Mouse (Mus musculus) kidney, adult 2 months (tissue): Measurements from ENCODE around the gene Zfp94. TPM values are rescaled to one million over a fixed set of nuclear protein-coding genes. Genes with fewer than 3 reads are reported as not detected.
A peak's percentile ranks its signal among the peaks of the same experiment; 100 is the strongest.

Experiments used
- DNase-seq: peaks from one replicate; pipeline ENCODE4 v3.0.0; 2021
- H3K27ac ChIP-seq: fragments of 200-500 bp; 2 replicates; pipeline ENCODE4 v1.5.1; 2012; ENCODE audit warnings: low read depth, low read length, control low read depth, inconsistent platforms; ENCODE audit not compliant: insufficient read depth
- H3K27me3 ChIP-seq: fragments of 200-500 bp; replicated peaks from 2 replicates; pipeline ENCODE4 v1.6.1; 2012; ENCODE audit warnings: mild to moderate bottlenecking, moderate library complexity, low read length, inconsistent platforms; ENCODE audit not compliant: control insufficient read depth, insufficient read depth
- H3K36me3 ChIP-seq: fragments of 200-500 bp; 2 replicates; pipeline ENCODE4 v1.6.1; 2012; ENCODE audit warnings: mild to moderate bottlenecking, moderate library complexity, low read length, inconsistent platforms; ENCODE audit not compliant: control insufficient read depth, insufficient read depth
- H3K4me1 ChIP-seq: fragments of 200-500 bp; 2 replicates; pipeline ENCODE4 v1.6.1; 2011; ENCODE audit warnings: low read length; ENCODE audit not compliant: control insufficient read depth, insufficient read depth
- H3K4me3 ChIP-seq: fragments of 200-500 bp; 2 replicates; pipeline ENCODE4 v1.5.1; 2011; ENCODE audit warnings: mild to moderate bottlenecking, low read depth, low read length, control low read depth; ENCODE audit not compliant: insufficient read depth
- CTCF ChIP-seq: fragments of 200-500 bp; conservative IDR thresholded peaks from 2 replicates; pipeline ENCODE4 v1.5.1; 2011; ENCODE audit warnings: low read depth, mild to moderate bottlenecking, control low read depth, low read length, moderate library complexity, mixed read lengths; ENCODE audit not compliant: insufficient read depth, insufficient read length
- POLR2A ChIP-seq: fragments of 200-500 bp; IDR thresholded peaks from one replicate; pipeline ENCODE4 v1.6.1; 2011; ENCODE audit warnings: low read depth, low read length, control low read depth
- WGBS: fragments of 180-500 bp; shearing (Covaris S2); methylation state at CpG from one replicate; pipeline ENCODE4 v1.1.7; 2018; 5-methylcytosine and 5-hydroxymethylcytosine counted together
- polyA plus RNA-seq: library from polyadenylated mRNA; depleted of rRNA; stranded (reverse); fragments of >200 nt; gene quantifications from 2 replicates; pipeline ENCODE4 v1.2.3, GENCODE M21; 2012

The Zfp94 gene
- polyA plus RNA-seq, 1 experiment, result 10.5 TPM

DNA sequence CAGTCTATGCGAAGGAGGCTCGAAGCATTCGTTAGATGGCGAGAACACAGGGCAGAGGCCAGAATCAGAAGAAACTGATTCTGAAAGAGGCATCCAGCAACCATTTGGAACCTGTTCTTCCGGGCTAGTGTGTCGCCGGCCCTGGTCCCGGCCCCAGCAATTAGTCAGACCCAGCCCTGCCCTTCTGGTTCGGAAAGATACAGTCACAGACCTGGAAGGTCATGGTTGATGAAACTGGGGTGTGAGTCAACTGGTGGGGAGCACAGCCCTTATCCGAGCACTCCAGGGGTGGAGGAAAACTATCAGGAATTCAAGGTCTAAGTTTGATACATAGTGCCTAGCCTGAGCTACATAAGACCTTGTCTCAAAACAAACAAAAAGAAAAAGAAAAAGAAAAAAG is 39.6 kb upstream of the Zfp94 start:
- H3K27ac ChIP-seq, result no peak overlapping the region
- 80% methylated on average over 10 of the region's 10 CpGs for WGBS
- no peak for TF ChIP-seq CTCF
- TF ChIP-seq POLR2A, result no peak
- no peaks in the 10 kb centered on the region for H3K27me3 ChIP-seq
- no peaks in the 10 kb centered on the region for H3K36me3 ChIP-seq
- H3K4me3 ChIP-seq, result no peak overlapping the region
- H3K4me1 ChIP-seq, result no peaks in the 10 kb centered on the region
- DNase-seq, result no peak

DNA sequence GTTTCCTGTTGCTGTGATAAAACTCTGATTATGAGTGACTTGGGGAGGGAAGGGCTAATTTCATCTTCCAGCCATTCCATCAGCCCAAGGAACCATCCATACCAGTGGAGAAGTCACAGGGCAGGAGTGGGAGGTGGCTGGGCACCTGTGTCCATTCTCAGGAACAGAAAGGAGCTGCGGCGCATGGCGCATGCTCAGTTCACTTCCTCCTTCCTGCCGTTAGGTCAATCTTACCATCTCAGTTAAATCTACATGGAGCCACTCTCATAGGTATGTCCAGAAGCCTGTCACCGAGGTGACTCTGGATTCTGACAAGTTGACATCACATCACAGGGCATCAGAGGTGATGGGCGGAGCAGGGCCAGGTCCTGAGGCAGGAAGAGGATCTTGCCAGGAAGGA is 39.2 kb upstream of the Zfp94 start:
- 75% methylated on average over 6 of the region's 6 CpGs for WGBS
- H3K4me1 ChIP-seq, result no peaks in the 10 kb centered on the region
- H3K36me3 ChIP-seq, result no peaks in the 10 kb centered on the region
- DNase-seq, result no peak
- H3K4me3 ChIP-seq, result no peak overlapping the region
- no peak for TF ChIP-seq CTCF
- no peak for TF ChIP-seq POLR2A
- H3K27me3 ChIP-seq, result no peaks in the 10 kb centered on the region
- no peak overlapping the region for H3K27ac ChIP-seq

DNA sequence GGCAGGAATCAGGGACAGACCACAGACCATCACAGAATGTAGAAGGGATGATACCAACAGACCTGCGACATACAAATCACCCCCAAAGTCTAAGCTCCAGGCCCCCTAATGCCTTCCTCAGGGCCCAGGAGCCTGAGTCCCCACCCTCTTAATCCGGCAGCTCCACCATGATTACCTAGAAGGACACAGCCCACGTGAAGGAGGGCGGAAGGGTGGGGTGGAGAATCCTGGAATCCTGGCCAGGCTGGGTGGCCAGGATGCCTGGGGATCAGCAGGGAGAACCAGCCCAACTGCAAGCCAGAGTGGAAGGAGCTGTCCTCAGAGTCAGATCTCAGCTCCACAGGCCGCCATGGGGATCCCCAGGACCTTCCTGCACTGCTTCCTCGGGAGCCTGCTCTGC is 32.4 kb upstream of the Zfp94 start, which contains the start of gene Lypd5:
TSS of gene Lypd5 (plus strand) at position 301 of the 400 bp plus-strand sequence.
- 38% methylated on average over 6 of the region's 6 CpGs for WGBS
- Histone ChIP-seq H3K4me1 (no peaks in the 10 kb centered on the region), H3K27me3 (no peaks in the 10 kb centered on the region), H3K36me3 (no peaks in the 10 kb centered on the region), H3K27ac (no peak within 1 kb of the TSS), H3K4me3 (no peak within 1 kb of the TSS)
- TF ChIP-seq CTCF (no peak), POLR2A (no peak)
- no peak for DNase-seq

DNA sequence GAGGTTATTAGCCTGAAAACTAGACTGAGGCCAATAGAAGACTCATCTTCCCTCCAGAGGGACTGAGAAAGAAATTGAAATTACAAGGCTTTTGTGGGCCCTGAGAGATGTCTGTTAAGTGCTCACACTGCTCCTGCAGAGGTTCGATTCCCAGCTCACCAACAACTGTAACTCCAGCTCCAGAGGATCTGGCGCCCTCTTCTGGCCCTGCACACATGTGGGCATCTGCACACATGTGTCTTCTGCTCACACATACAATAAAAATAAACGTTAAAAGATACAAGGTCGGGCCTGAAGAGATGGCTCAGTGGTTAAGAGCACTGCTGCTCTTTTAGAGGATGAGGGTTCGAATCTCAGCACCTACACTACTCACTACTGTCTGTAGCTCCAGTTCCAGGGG is 30.0 kb upstream of the Zfp94 start:
- WGBS, result 65% methylated on average over 5 of the region's 5 CpGs
- H3K4me1 ChIP-seq, result no peaks in the 10 kb centered on the region
- DNase-seq, result no peak
- no peak overlapping the region for H3K4me3 ChIP-seq
- H3K27me3 ChIP-seq, result no peaks in the 10 kb centered on the region
- TF ChIP-seq POLR2A (no peak), CTCF (no peak)
- no peaks in the 10 kb centered on the region for H3K36me3 ChIP-seq
- H3K27ac ChIP-seq, result no peak overlapping the region

DNA sequence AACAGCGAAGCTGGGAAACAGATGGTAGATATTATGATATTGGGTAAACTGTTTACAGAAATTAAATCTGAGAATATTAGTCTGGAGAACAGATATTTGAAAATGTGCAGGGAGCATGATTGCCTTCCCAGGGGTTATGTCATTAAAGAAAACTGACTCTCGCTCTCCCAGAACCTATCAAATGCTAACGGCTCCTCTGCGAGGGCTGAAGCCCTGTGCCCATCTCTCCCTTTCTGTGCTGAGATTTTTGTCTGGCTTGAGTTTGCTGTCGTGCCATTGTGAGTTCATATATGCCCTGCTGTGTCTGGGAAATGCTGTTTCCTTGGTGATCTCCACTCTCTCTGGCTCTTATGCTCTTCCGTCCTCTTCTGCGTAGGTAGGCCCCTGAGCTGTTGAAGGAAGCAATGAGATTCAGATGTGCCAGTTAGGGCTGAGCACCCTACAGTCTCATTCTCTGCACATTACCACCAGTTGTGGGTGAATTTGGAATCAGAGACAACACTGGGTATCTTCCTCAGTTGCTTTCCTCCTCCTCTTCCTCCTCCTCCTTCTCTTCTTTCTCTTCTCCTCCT is 27.3 kb upstream of the Zfp94 start:
- TF ChIP-seq CTCF (no peak), POLR2A (no peak)
- Histone ChIP-seq H3K36me3 (no peaks in the 10 kb centered on the region), H3K4me3 (no peak overlapping the region), H3K4me1 (no peaks in the 10 kb centered on the region), H3K27me3 (no peaks in the 10 kb centered on the region), H3K27ac (no peak overlapping the region)
- WGBS, result 70% methylated on average over 7 of the region's 7 CpGs
- no peak for DNase-seq

DNA sequence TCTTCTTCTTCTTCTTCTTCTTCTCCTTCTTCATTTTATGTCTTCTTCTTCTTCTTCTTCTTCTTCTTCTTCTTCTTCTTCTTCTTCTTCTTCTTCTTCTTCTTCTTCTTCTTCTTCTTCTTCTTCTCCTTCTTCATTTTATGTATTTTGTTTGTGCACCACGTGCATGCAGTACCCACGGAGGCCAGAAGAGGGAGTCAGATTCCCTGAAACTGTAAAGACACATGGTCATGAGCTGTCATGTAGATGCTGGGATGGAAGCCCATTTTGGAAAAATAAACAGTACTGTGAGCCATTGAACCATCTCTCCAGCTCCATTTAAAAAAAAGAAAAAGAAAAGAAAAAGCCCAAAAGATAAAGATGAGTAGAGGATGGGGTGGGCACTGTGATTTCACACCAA is 21.8 kb upstream of the Zfp94 start:
- H3K4me3 ChIP-seq, result no peak overlapping the region
- TF ChIP-seq POLR2A (no peak), CTCF (no peak)
- no peaks in the 10 kb centered on the region for H3K4me1 ChIP-seq
- no peak overlapping the region for H3K27ac ChIP-seq
- no peaks in the 10 kb centered on the region for H3K27me3 ChIP-seq
- DNase-seq, result no peak
- H3K36me3 ChIP-seq, result no peaks in the 10 kb centered on the region
- WGBS, result 40% methylated on average over 2 of the region's 2 CpGs

DNA sequence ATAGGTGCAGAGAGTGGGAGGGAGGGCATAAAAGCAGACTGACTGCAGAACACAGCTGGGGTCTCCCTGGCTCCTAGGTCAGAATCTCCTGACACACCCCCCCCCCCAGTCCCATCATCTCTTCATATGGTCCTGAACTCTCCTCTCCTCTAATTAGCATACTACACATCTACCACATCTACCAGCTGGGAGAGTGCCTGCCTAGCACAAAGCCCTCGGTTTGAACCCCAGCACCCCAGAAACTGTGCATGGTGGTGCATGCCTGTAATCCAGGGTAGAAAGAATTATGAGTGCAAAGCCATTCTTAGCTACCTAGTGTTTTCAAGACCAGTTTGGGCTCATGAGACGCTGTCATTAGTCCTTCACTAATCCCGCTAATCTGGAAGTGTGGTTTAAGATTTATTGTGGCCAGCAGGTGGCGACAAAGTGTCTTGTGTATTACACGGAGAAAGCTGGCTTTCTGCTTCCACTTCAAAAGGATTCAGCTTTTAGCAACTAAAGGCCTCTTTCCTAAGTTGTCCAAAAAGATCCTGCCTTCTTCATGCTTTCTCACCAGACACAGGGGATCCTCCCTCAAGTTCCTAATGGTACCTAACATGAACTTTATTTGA is 19.3 kb upstream of the Zfp94 start:
- TF ChIP-seq CTCF (peak; percentile 25; the same call in 1 of the 2 replicates), POLR2A (no peak)
- H3K27ac ChIP-seq, result no peak overlapping the region
- H3K27me3 ChIP-seq, result no peaks in the 10 kb centered on the region
- no peak overlapping the region for H3K4me3 ChIP-seq
- WGBS, result 11% methylated on average over 5 of the region's 5 CpGs
- no peaks in the 10 kb centered on the region for H3K36me3 ChIP-seq
- DNase-seq, result peak; percentile 70
- no peaks in the 10 kb centered on the region for H3K4me1 ChIP-seq
